Mouse (Mus musculus) embryonic facial prominence, embryonic 10.5 days (tissue): ENCODE results near the gene Gins2. TPM values are rescaled to one million over a fixed set of nuclear protein-coding genes. Genes with fewer than 3 reads are reported as not detected.

Experiments
- DNase-seq: peaks from one replicate; pipeline ENCODE4 v3.0.0-alpha.2; 2017; ENCODE audit warnings: low spot score
- H3K27ac ChIP-seq: fragments of 300-500 bp; sonication (generic); replicated peaks from 2 replicates; pipeline ENCODE4 v1.5.1; 2016; ENCODE audit warnings: mild to moderate bottlenecking
- H3K27me3 ChIP-seq: fragments of 300-500 bp; sonication (generic); replicated peaks from 2 replicates; pipeline ENCODE4 v1.6.1; 2016; ENCODE audit warnings: low read depth, mild to moderate bottlenecking; ENCODE audit not compliant: poor library complexity, severe bottlenecking
- H3K36me3 ChIP-seq: fragments of 300-500 bp; sonication (generic); replicated peaks from 2 replicates; pipeline ENCODE4 v1.6.1; 2016; ENCODE audit warnings: mild to moderate bottlenecking, moderate library complexity
- H3K4me1 ChIP-seq: fragments of 300-500 bp; sonication (generic); 2 replicates; pipeline ENCODE4 v1.6.1; 2016
- H3K4me3 ChIP-seq: fragments of 300-500 bp; sonication (generic); 2 replicates; pipeline ENCODE4 v1.5.1; 2016; ENCODE audit warnings: mild to moderate bottlenecking, moderate library complexity
- H3K9me3 ChIP-seq: fragments of 300-500 bp; sonication (generic); 2 replicates; pipeline ENCODE4 v1.6.1; 2016; ENCODE audit warnings: mild to moderate bottlenecking
- WGBS: fragments of 180-500 bp; shearing (Covaris S2); methylation state at CpG from one replicate; pipeline ENCODE4 v1.1.7; 2016; 5-methylcytosine and 5-hydroxymethylcytosine counted together
- polyA plus RNA-seq: library from polyadenylated mRNA; unstranded; fragments of >200 nt; fragmentation: Nextera tagmentation; extraction: Ambion mirVana; gene quantifications from 2 replicates; pipeline ENCODE4 v1.2.1, GENCODE M21; 2016

Gins2 gene
- polyA plus RNA-seq, 1 experiment from 2014 or later = 156 TPM

GRCm38 (mm10) chr8:120560535-120560934 lies 28.6 kb downstream of the Gins2 start:
- H3K36me3 ChIP-seq = peaks cover 39% of the 10 kb centered on the region
- 72% methylated on average over 5 of the region's 5 CpGs for WGBS
- no peak overlapping the region for H3K4me3 ChIP-seq

GRCm38 (mm10) chr8:120559654-120560053 lies 29.4 kb downstream of the Gins2 start:
- peaks cover 100% of the 10 kb centered on the region for H3K4me1 ChIP-seq
- H3K4me3 ChIP-seq = peak overlapping the region; percentile 8; the same call in 1 of the 2 replicates
- 12% methylated on average over 11 of the region's 11 CpGs for WGBS
- H3K27ac ChIP-seq = peak overlapping the region; percentile 75
- H3K27me3 ChIP-seq = no peaks in the 10 kb centered on the region
- H3K36me3 ChIP-seq = peaks cover 46% of the 10 kb centered on the region
- peak; percentile 57 for DNase-seq
- no peaks in the 10 kb centered on the region for H3K9me3 ChIP-seq

More at GRCm38 (mm10) chr8:120560535-120560934, 28.6 kb downstream of the Gins2 start:
- DNase-seq = no peak
- Histone ChIP-seq H3K9me3 (no peaks in the 10 kb centered on the region), H3K27ac (peak overlapping the region; percentile 75; the same call in 1 of the 2 replicates), H3K27me3 (no peaks in the 10 kb centered on the region), H3K4me1 (peaks cover 100% of the 10 kb centered on the region)

- Histone ChIP-seq H3K4me3 (no peak overlapping the region), H3K4me1 (peaks cover 100% of the 10 kb centered on the region), H3K27me3 (no peaks in the 10 kb centered on the region), H3K36me3 (peaks cover 51% of the 10 kb centered on the region), H3K9me3 (no peaks in the 10 kb centered on the region), H3K27ac (peak overlapping the region; percentile 19)
- 74% methylated on average over 4 of the region's 4 CpGs for WGBS
- DNase-seq = no peak
Observed at GRCm38 (mm10) chr8:120558162-120558561, 30.9 kb downstream of the Gins2 start.

GRCm38 (mm10) chr8:120557170-120557965 lies 31.7 kb downstream of the Gins2 start:
- WGBS = 56% methylated on average over 15 of the region's 15 CpGs
- Histone ChIP-seq H3K27ac (peak overlapping the region; percentile 77), H3K4me3 (peak overlapping the region; percentile 21; the same call in 1 of the 2 replicates), H3K36me3 (peaks cover 44% of the 10 kb centered on the region), H3K4me1 (peaks cover 100% of the 10 kb centered on the region), H3K27me3 (no peaks in the 10 kb centered on the region), H3K9me3 (no peaks in the 10 kb centered on the region)
- no peak for DNase-seq

- DNase-seq = no peak
- peaks cover 100% of the 10 kb centered on the region for H3K4me1 ChIP-seq
- peak overlapping the region; percentile 30; the same call in 1 of the 2 replicates for H3K4me3 ChIP-seq
- H3K27me3 ChIP-seq = no peaks in the 10 kb centered on the region
- peak overlapping the region; percentile 77 for H3K27ac ChIP-seq
- H3K36me3 ChIP-seq = peaks cover 44% of the 10 kb centered on the region
- 58% methylated on average over 20 of the region's 20 CpGs for WGBS
- H3K9me3 ChIP-seq = no peaks in the 10 kb centered on the region
Observed at GRCm38 (mm10) chr8:120556198-120556892, 32.8 kb downstream of the Gins2 start.

- H3K9me3 ChIP-seq = no peaks in the 10 kb centered on the region
- H3K36me3 ChIP-seq = peaks cover 44% of the 10 kb centered on the region
- DNase-seq = no peak
- H3K4me1 ChIP-seq = peaks cover 100% of the 10 kb centered on the region
- no peak overlapping the region for H3K4me3 ChIP-seq
- peak overlapping the region; percentile 14; the same call in 1 of the 2 replicates for H3K27ac ChIP-seq
- 92% methylated on average over 18 of the region's 18 CpGs for WGBS
- H3K27me3 ChIP-seq = no peaks in the 10 kb centered on the region
Observed at GRCm38 (mm10) chr8:120554466-120555039, 34.6 kb downstream of the Gins2 start.

- H3K27ac ChIP-seq = peak overlapping the region; percentile 36; the same call in 1 of the 2 replicates
- no peaks in the 10 kb centered on the region for H3K27me3 ChIP-seq
- H3K4me3 ChIP-seq = 0 out of 2 replicates have a peak overlapping the region, but pooled peaks have one; percentile 15
- H3K9me3 ChIP-seq = no peaks in the 10 kb centered on the region
- DNase-seq = no peak
- 83% methylated on average over 24 of the region's 24 CpGs for WGBS
- peaks cover 100% of the 10 kb centered on the region for H3K4me1 ChIP-seq
- peaks cover 40% of the 10 kb centered on the region for H3K36me3 ChIP-seq
Observed at GRCm38 (mm10) chr8:120553441-120554123, 35.5 kb downstream of the Gins2 start.

GRCm38 (mm10) chr8:120552509-120552908 lies 36.6 kb downstream of the Gins2 start:
- no peak for DNase-seq

GRCm38 (mm10) chr8:120551677-120551980 lies 37.5 kb downstream of the Gins2 start:
- WGBS = 88% methylated on average over 3 of the region's 3 CpGs
- Histone ChIP-seq H3K4me1 (peaks cover 100% of the 10 kb centered on the region), H3K27me3 (peaks cover 14% of the 10 kb centered on the region), H3K36me3 (peaks cover 32% of the 10 kb centered on the region), H3K9me3 (no peaks in the 10 kb centered on the region), H3K27ac (peak overlapping the region; percentile 86; the same call in 1 of the 2 replicates), H3K4me3 (no peak overlapping the region)
- no peak for DNase-seq

More at GRCm38 (mm10) chr8:120552509-120552908, 36.6 kb downstream of the Gins2 start:
- Histone ChIP-seq H3K4me3 (no peak overlapping the region), H3K27ac (no peak overlapping the region; the same call in 1 of the 2 replicates), H3K27me3 (peaks cover 8% of the 10 kb centered on the region), H3K4me1 (peaks cover 100% of the 10 kb centered on the region), H3K36me3 (peaks cover 33% of the 10 kb centered on the region), H3K9me3 (no peaks in the 10 kb centered on the region)
- 84% methylated on average over 11 of the region's 11 CpGs for WGBS

GRCm38 (mm10) chr8:120550937-120551676 lies 38.0 kb downstream of the Gins2 start:
- Histone ChIP-seq H3K4me3 (0 out of 2 replicates have a peak overlapping the region, but pooled peaks have one; percentile 53), H3K9me3 (no peaks in the 10 kb centered on the region), H3K36me3 (peaks cover 29% of the 10 kb centered on the region), H3K27me3 (peaks cover 14% of the 10 kb centered on the region), H3K4me1 (peaks cover 100% of the 10 kb centered on the region), H3K27ac (peak overlapping the region; percentile 86)
- no peak for DNase-seq
- 73% methylated on average over 11 of the region's 11 CpGs for WGBS

GRCm38 (mm10) chr8:120550430-120550829 lies 38.7 kb downstream of the Gins2 start:
- Histone ChIP-seq H3K27ac (peak overlapping the region; percentile 86), H3K4me1 (peaks cover 100% of the 10 kb centered on the region), H3K27me3 (peaks cover 14% of the 10 kb centered on the region), H3K36me3 (peaks cover 24% of the 10 kb centered on the region), H3K9me3 (no peaks in the 10 kb centered on the region), H3K4me3 (peak overlapping the region; percentile 53)
- no peak for DNase-seq
- WGBS = 19% methylated on average over 12 of the region's 12 CpGs
